Mouse (Mus musculus): Measurements from ENCODE around the gene Olfr1168. TPM values are rescaled to one million over a fixed set of nuclear protein-coding genes. Genes with fewer than 3 reads are reported as not detected.
"Not testable (repeated sequence)": the region's sequence is repeated elsewhere in the genome, so short reads cannot be mapped to it uniquely, and the experiment has no call there.

Gene Olfr1168
- not detected in 2 replicates for polyA plus RNA-seq (2014; fragmentation: Nextera tagmentation; extraction: Ambion mirVana)

- H3K36me3 ChIP-seq (ENCODE audit: control insufficient read depth, insufficient read depth, low read length), result no peaks in the 10 kb centered on the region
- H3K27me3 ChIP-seq (ENCODE audit: control insufficient read depth, insufficient read depth, low read length), result no peaks in the 10 kb centered on the region
- H3K4me1 ChIP-seq (ENCODE audit: control insufficient read depth, insufficient read depth, low read length), result no peaks in the 10 kb centered on the region
- no peak within 1 kb of the TSS for H3K4me3 ChIP-seq (ENCODE audit: low read depth, low read length)
- no peak for ATAC-seq (replicated peaks; ENCODE audit: insufficient number of reproducible peaks, low FRiP score, low TSS enrichment)
- H3K9ac ChIP-seq (ENCODE audit: low read depth, low read length), result no peak within 1 kb of the TSS
- H3K27ac ChIP-seq (ENCODE audit: low read depth, low read length), result no peak within 1 kb of the TSS
- H3K4me2 ChIP-seq, result no peak within 1 kb of the TSS
- 79% methylated on average over 2 of the region's 2 CpGs for WGBS (ENCODE audit: insufficient replicate concordance)
- no peaks in the 10 kb centered on the region for H3K9me3 ChIP-seq (replicated peaks; ENCODE audit: control insufficient read depth, low read length)
Observed at GRCm38 (mm10) chr2:88181580-88181979, at the start of gene Olfr1168. Gene Olfr1168, plus strand, starts transcription at chr2:88181880.

- not testable (repeated sequence) for H3K4me3 ChIP-seq (ENCODE audit: low read depth, low read length); H3K4me2 ChIP-seq; H3K27ac ChIP-seq (ENCODE audit: low read depth, low read length); ATAC-seq (replicated peaks; ENCODE audit: insufficient number of reproducible peaks, low FRiP score, low TSS enrichment); H3K36me3 ChIP-seq (ENCODE audit: control insufficient read depth, insufficient read depth, low read length); H3K9me3 ChIP-seq (replicated peaks; ENCODE audit: control insufficient read depth, low read length); H3K27me3 ChIP-seq (ENCODE audit: control insufficient read depth, insufficient read depth, low read length); H3K9ac ChIP-seq (ENCODE audit: low read depth, low read length); H3K4me1 ChIP-seq (ENCODE audit: control insufficient read depth, insufficient read depth, low read length)
- 76% methylated on average over 1 of the region's 1 CpGs for WGBS (ENCODE audit: insufficient replicate concordance)
Observed at GRCm38 (mm10) chr2:88155093-88155492, 26.6 kb upstream of the Olfr1168 start, which contains the start of gene Olfr1167. Gene Olfr1167, minus strand, starts transcription at chr2:88155193.

- Histone ChIP-seq H3K36me3 (ENCODE audit: control insufficient read depth, insufficient read depth, low read length) (no peaks in the 10 kb centered on the region), H3K4me1 (ENCODE audit: control insufficient read depth, insufficient read depth, low read length) (no peaks in the 10 kb centered on the region), H3K9me3 (replicated peaks; ENCODE audit: control insufficient read depth, low read length) (no peaks in the 10 kb centered on the region), H3K4me3 (ENCODE audit: low read depth, low read length) (no peak overlapping the region), H3K27ac (ENCODE audit: low read depth, low read length) (no peak overlapping the region), H3K9ac (ENCODE audit: low read depth, low read length) (no peak overlapping the region), H3K27me3 (ENCODE audit: control insufficient read depth, insufficient read depth, low read length) (no peaks in the 10 kb centered on the region), H3K4me2 (no peak overlapping the region)
- ATAC-seq (replicated peaks; ENCODE audit: insufficient number of reproducible peaks, low FRiP score, low TSS enrichment), result no peak
- WGBS (ENCODE audit: insufficient replicate concordance), result 78% methylated on average over 1 of the region's 1 CpGs
Observed at GRCm38 (mm10) chr2:88220784-88221183, 39.1 kb downstream of the Olfr1168 start.

- ATAC-seq (replicated peaks; ENCODE audit: insufficient number of reproducible peaks, low FRiP score, low TSS enrichment), result no peak
- no peaks in the 10 kb centered on the region for H3K27me3 ChIP-seq (ENCODE audit: control insufficient read depth, insufficient read depth, low read length)
- H3K4me2 ChIP-seq, result no peak within 1 kb of the TSS
- no peak within 1 kb of the TSS for H3K4me3 ChIP-seq (ENCODE audit: low read depth, low read length)
- no peak within 1 kb of the TSS for H3K9ac ChIP-seq (ENCODE audit: low read depth, low read length)
- no peaks in the 10 kb centered on the region for H3K9me3 ChIP-seq (replicated peaks; ENCODE audit: control insufficient read depth, low read length)
- H3K4me1 ChIP-seq (ENCODE audit: control insufficient read depth, insufficient read depth, low read length), result no peaks in the 10 kb centered on the region
- no peaks in the 10 kb centered on the region for H3K36me3 ChIP-seq (ENCODE audit: control insufficient read depth, insufficient read depth, low read length)
- WGBS (ENCODE audit: insufficient replicate concordance), result 88% methylated on average over 1 of the region's 1 CpGs
- H3K27ac ChIP-seq (ENCODE audit: low read depth, low read length), result no peak within 1 kb of the TSS
Observed at GRCm38 (mm10) chr2:88228234-88228633, 46.6 kb downstream of the Olfr1168 start, which contains the start of gene Olfr1170. Gene Olfr1170, minus strand, starts transcription at chr2:88228334.

Other genes starting within 250 kb of the Olfr1168 start
- gene Olfr1155, start 236.7 kb upstream of the Olfr1168 start, polyA plus RNA-seq (2014; fragmentation: Nextera tagmentation; extraction: Ambion mirVana), result not detected in 2 replicates
- not detected in 2 replicates for gene Olfr1156, start 228.8 kb upstream of the Olfr1168 start, polyA plus RNA-seq (2014; fragmentation: Nextera tagmentation; extraction: Ambion mirVana)
- gene Olfr1157, start 213.6 kb upstream of the Olfr1168 start, polyA plus RNA-seq (2014; fragmentation: Nextera tagmentation; extraction: Ambion mirVana), result not detected in 2 replicates
- not detected in 2 replicates for gene Olfr74, start 207.2 kb upstream of the Olfr1168 start, polyA plus RNA-seq (2014; fragmentation: Nextera tagmentation; extraction: Ambion mirVana)
- not detected in 2 replicates for gene Olfr1158, start 191.8 kb upstream of the Olfr1168 start, polyA plus RNA-seq (2014; fragmentation: Nextera tagmentation; extraction: Ambion mirVana)
- not detected in 2 replicates for gene Olfr1160, start 173.6 kb upstream of the Olfr1168 start, polyA plus RNA-seq (2014; fragmentation: Nextera tagmentation; extraction: Ambion mirVana)
- gene Olfr1161, start 159.1 kb upstream of the Olfr1168 start, polyA plus RNA-seq (2014; fragmentation: Nextera tagmentation; extraction: Ambion mirVana), result not detected in 2 replicates
- gene Olfr73, start 144.2 kb upstream of the Olfr1168 start, polyA plus RNA-seq (2014; fragmentation: Nextera tagmentation; extraction: Ambion mirVana), result not detected in 2 replicates
- not detected in 2 replicates for gene Olfr1162, start 130.8 kb upstream of the Olfr1168 start, polyA plus RNA-seq (2014; fragmentation: Nextera tagmentation; extraction: Ambion mirVana)
- not detected in 2 replicates for gene Olfr1163, start 110.0 kb upstream of the Olfr1168 start, polyA plus RNA-seq (2014; fragmentation: Nextera tagmentation; extraction: Ambion mirVana)
- not detected in 2 replicates for gene Olfr1164, start 87.9 kb upstream of the Olfr1168 start, polyA plus RNA-seq (2014; fragmentation: Nextera tagmentation; extraction: Ambion mirVana)
- not detected in 2 replicates for gene Olfr1166, start 53.6 kb upstream of the Olfr1168 start, polyA plus RNA-seq (2014; fragmentation: Nextera tagmentation; extraction: Ambion mirVana)
- not detected in 2 replicates for gene Olfr1167, start 26.7 kb upstream of the Olfr1168 start, polyA plus RNA-seq (2014; fragmentation: Nextera tagmentation; extraction: Ambion mirVana)
- gene Olfr1170, start 46.5 kb downstream of the Olfr1168 start, polyA plus RNA-seq (2014; fragmentation: Nextera tagmentation; extraction: Ambion mirVana), result not detected in 2 replicates
- not detected in 2 replicates for gene Olfr1173, start 98.0 kb downstream of the Olfr1168 start, polyA plus RNA-seq (2014; fragmentation: Nextera tagmentation; extraction: Ambion mirVana)
- not detected in 2 replicates for gene Olfr1174-ps, start 133.3 kb downstream of the Olfr1168 start, polyA plus RNA-seq (2014; fragmentation: Nextera tagmentation; extraction: Ambion mirVana)
- gene Olfr1175-ps, start 145.3 kb downstream of the Olfr1168 start, polyA plus RNA-seq (2014; fragmentation: Nextera tagmentation; extraction: Ambion mirVana), result not detected in 2 replicates
- not detected in 2 replicates for gene Olfr1176, start 154.8 kb downstream of the Olfr1168 start, polyA plus RNA-seq (2014; fragmentation: Nextera tagmentation; extraction: Ambion mirVana)
- gene Olfr1177-ps, start 164.6 kb downstream of the Olfr1168 start, polyA plus RNA-seq (2014; fragmentation: Nextera tagmentation; extraction: Ambion mirVana), result not detected in 2 replicates
- gene Olfr1178, start 205.2 kb downstream of the Olfr1168 start, polyA plus RNA-seq (2014; fragmentation: Nextera tagmentation; extraction: Ambion mirVana), result not detected in 2 replicates
- not detected in 2 replicates for gene Olfr1179, start 224.6 kb downstream of the Olfr1168 start, polyA plus RNA-seq (2014; fragmentation: Nextera tagmentation; extraction: Ambion mirVana)
- not detected in 2 replicates for gene Olfr1180, start 237.3 kb downstream of the Olfr1168 start, polyA plus RNA-seq (2014; fragmentation: Nextera tagmentation; extraction: Ambion mirVana)
- not detected in 2 replicates for gene Olfr1181, start 244.3 kb downstream of the Olfr1168 start, polyA plus RNA-seq (2014; fragmentation: Nextera tagmentation; extraction: Ambion mirVana)

Measured in heart, embryonic 11.5 days (tissue).